Mouse (Mus musculus) heart, embryonic 10.5 days (tissue): ENCODE results near the gene Dad1. TPM values are rescaled to one million over a fixed set of nuclear protein-coding genes. Genes with fewer than 3 reads are reported as not detected.
A peak's percentile ranks its signal among the peaks of the same experiment; 100 is the strongest.

Experiments
- DNase-seq: peaks from one replicate; pipeline ENCODE4 v3.0.0-alpha.2; 2017; ENCODE audit warnings: low spot score
- H3K27ac ChIP-seq: fragments of 300-500 bp; sonication (generic); 2 replicates; pipeline ENCODE4 v1.5.1; 2016; ENCODE audit warnings: mild to moderate bottlenecking
- H3K27me3 ChIP-seq: fragments of 300-500 bp; sonication (generic); 2 replicates; pipeline ENCODE4 v1.6.1; 2016; ENCODE audit warnings: mild to moderate bottlenecking; ENCODE audit not compliant: poor library complexity, insufficient read depth, severe bottlenecking
- H3K36me3 ChIP-seq: fragments of 300-500 bp; sonication (generic); 2 replicates; pipeline ENCODE4 v1.6.1; 2016; ENCODE audit warnings: mild to moderate bottlenecking, moderate library complexity
- H3K4me1 ChIP-seq: fragments of 300-500 bp; sonication (generic); 2 replicates; pipeline ENCODE4 v1.6.1; 2016; ENCODE audit warnings: mild to moderate bottlenecking
- H3K4me3 ChIP-seq: fragments of 300-500 bp; sonication (generic); 2 replicates; pipeline ENCODE4 v1.5.1; 2016; ENCODE audit warnings: mild to moderate bottlenecking, moderate library complexity
- H3K9me3 ChIP-seq: fragments of 300-500 bp; sonication (generic); 2 replicates; pipeline ENCODE4 v1.6.1; 2016; ENCODE audit warnings: mild to moderate bottlenecking, moderate library complexity
- WGBS: fragments of 180-500 bp; shearing (Covaris S2); methylation state at CpG from one replicate; pipeline ENCODE4 v1.1.7; 2016; 5-methylcytosine and 5-hydroxymethylcytosine counted together
- polyA plus RNA-seq: library from polyadenylated mRNA; unstranded; fragments of >200 nt; fragmentation: Nextera tagmentation; extraction: Ambion mirVana; gene quantifications from 2 replicates; pipeline ENCODE4 v1.2.1, GENCODE M21; 2016

The Dad1 gene
- 298 and 356 TPM in 2 replicates for polyA plus RNA-seq

DNA sequence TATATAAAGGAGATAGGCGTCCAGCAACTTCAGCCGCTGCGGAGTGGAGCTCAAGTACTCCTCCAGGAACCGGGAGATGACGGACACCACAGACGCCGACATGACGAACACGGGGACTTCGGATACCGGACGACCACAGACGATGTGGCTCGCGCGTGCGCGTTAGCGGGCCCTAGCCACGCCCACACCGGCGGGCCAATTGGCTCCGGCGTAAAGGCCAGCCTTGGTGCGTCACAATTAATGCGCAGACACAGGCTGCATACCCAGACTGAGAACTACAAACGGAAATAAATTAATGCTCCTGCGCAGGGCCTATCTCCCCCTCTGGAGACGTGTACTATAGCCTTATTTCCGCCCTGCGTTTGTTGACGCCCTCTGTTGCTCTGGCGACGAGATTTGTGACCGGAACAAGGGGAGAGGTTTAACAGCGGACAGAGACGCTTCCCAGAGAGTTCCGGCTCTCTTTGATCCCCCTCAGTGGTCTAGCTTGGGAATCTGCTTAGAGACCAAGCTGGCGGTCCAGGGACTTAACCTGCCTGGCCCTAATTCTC, at the start of gene Dad1, which contains the start of gene Abhd4:
Dad1 (minus strand) TSS at position 364 of the 551 bp plus-strand sequence.
Abhd4 (plus strand) TSS at position 448 of the 551 bp plus-strand sequence.
- Histone ChIP-seq H3K27me3 (no peaks in the 10 kb centered on the region), H3K9me3 (no peaks in the 10 kb centered on the region), H3K27ac (peak within 1 kb of the TSS; percentile 87), H3K4me1 (peaks cover 46% of the 10 kb centered on the region), H3K4me3 (peak within 1 kb of the TSS; percentile 73), H3K36me3 (peaks cover 8% of the 10 kb centered on the region)
- peak; percentile 99 for DNase-seq
- 0% methylated on average over 39 of the region's 39 CpGs for WGBS

DNA sequence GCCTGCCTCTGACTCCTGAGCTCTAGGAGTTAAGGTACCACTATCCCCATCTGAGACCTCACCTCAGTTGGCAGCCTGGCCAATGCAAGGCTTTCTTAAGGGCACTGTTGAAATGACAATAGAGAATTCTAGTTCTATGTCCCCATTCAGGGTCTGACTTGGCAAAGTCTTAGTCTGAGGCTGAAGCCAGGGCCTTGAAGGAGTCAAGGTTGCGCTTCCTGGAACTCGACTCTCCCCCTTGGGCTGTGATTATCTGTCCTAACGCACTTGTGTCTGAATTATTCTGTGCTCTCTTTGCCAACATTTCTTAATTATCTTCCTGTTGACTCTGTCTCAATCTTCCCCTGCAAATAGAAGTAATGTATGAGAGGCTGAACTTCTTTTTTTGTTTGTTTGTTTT, 46.8 kb upstream of the Dad1 start:
- no peaks in the 10 kb centered on the region for H3K9me3 ChIP-seq
- no peak for DNase-seq
- 83% methylated on average over 3 of the region's 3 CpGs for WGBS
- H3K27me3 ChIP-seq, result no peaks in the 10 kb centered on the region
- H3K36me3 ChIP-seq, result no peaks in the 10 kb centered on the region
- H3K4me3 ChIP-seq, result no peak overlapping the region
- H3K4me1 ChIP-seq, result no peaks in the 10 kb centered on the region
- H3K27ac ChIP-seq, result no peak overlapping the region

DNA sequence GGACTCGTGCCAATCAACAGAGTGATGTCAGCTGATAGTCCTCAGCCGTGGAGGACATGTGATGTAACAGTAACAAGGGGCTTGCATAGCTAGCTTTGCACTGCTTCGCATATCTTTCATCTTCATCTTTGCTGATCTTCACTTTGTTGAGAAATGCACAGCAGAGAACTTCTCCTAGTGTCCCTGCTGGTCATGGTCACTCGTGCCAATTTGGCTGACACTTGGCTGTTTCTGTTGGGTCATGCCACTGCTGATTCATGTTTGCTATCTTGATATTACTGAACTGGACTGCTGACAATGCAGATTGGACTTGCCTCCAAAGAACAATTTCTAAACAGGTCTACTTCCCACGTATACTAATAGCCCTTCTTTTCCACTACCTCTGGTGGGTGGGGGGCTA, 46.2 kb upstream of the Dad1 start:
- no peaks in the 10 kb centered on the region for H3K36me3 ChIP-seq
- H3K27me3 ChIP-seq, result no peaks in the 10 kb centered on the region
- H3K4me1 ChIP-seq, result no peaks in the 10 kb centered on the region
- no peak overlapping the region for H3K4me3 ChIP-seq
- WGBS, result 75% methylated on average over 5 of the region's 5 CpGs
- no peaks in the 10 kb centered on the region for H3K9me3 ChIP-seq
- DNase-seq, result no peak
- no peak overlapping the region for H3K27ac ChIP-seq

DNA sequence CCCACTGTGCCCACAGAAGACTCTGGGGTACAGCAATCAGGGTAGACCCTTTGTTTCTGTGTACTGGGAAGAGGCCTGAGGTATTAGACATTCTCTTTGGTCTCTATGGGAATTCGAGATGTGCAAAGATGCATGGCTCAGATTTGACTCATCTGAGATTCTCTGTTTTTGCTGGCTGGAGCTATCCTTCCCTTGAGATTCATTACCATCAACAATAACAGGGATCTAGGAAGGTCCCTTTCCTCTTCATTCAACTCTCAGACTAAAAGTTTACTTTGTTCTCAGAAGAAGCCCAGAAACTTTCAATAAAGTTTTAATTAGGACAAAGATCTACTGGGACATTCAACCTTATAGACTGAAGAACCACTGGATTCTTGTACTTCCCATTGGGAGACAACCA, 30.9 kb upstream of the Dad1 start, which contains the start of gene Olfr49:
Olfr49 (minus strand) TSS at position 101 of the 400 bp plus-strand sequence.
- Histone ChIP-seq H3K4me1 (no peaks in the 10 kb centered on the region), H3K9me3 (no peaks in the 10 kb centered on the region), H3K27me3 (no peaks in the 10 kb centered on the region), H3K4me3 (no peak within 1 kb of the TSS), H3K36me3 (no peaks in the 10 kb centered on the region), H3K27ac (no peak within 1 kb of the TSS)
- DNase-seq, result no peak
- WGBS, result 83% methylated on average over 1 of the region's 1 CpGs

DNA sequence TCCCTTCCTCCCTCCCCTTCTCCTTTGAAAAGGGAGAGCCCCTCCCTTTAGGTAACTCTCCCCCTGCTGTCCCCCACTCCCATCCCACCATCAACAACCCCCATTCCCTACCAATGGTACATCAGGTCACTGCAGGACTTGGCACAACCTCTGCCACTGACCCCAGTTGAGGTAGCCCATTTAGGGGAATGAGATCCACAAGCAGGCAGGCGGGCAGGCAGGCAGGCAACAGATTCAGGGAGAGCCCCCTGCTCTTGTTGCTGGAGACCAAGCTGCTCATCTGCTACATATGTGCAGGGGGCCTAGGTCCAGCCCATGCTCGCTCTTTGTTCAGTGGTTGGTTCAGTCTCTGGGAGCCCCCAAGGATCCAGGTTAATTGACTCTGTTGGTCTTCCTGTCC, 22.5 kb upstream of the Dad1 start:
- Histone ChIP-seq H3K4me3 (no peak overlapping the region), H3K4me1 (no peaks in the 10 kb centered on the region), H3K36me3 (no peaks in the 10 kb centered on the region), H3K27me3 (no peaks in the 10 kb centered on the region), H3K9me3 (no peaks in the 10 kb centered on the region), H3K27ac (no peak overlapping the region)
- WGBS, result 79% methylated on average over 2 of the region's 2 CpGs
- no peak for DNase-seq

DNA sequence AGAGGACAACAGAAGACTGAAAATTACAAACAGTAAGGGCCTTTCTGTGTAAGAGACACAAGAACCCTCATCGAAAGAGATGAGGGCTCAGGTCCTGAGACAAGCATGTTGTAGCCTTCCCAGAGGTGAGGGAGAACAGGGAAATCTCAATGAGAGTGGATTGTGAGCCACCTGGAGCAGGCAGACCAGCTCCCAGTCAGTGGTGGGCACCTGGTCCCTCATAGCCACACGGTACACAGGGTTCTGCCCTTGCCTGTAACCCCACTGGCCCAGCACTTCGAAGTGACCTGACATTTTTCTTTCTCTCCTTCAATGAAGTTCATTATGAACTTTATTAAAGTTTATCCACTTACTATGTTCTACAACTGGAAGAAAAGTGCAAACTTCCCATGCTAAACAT, 18.8 kb upstream of the Dad1 start:
- Histone ChIP-seq H3K9me3 (no peaks in the 10 kb centered on the region), H3K36me3 (peaks cover 16% of the 10 kb centered on the region), H3K4me1 (no peaks in the 10 kb centered on the region), H3K27ac (no peak overlapping the region), H3K4me3 (no peak overlapping the region), H3K27me3 (no peaks in the 10 kb centered on the region)
- peak; percentile 69 for DNase-seq
- 76% methylated on average over 3 of the region's 3 CpGs for WGBS

DNA sequence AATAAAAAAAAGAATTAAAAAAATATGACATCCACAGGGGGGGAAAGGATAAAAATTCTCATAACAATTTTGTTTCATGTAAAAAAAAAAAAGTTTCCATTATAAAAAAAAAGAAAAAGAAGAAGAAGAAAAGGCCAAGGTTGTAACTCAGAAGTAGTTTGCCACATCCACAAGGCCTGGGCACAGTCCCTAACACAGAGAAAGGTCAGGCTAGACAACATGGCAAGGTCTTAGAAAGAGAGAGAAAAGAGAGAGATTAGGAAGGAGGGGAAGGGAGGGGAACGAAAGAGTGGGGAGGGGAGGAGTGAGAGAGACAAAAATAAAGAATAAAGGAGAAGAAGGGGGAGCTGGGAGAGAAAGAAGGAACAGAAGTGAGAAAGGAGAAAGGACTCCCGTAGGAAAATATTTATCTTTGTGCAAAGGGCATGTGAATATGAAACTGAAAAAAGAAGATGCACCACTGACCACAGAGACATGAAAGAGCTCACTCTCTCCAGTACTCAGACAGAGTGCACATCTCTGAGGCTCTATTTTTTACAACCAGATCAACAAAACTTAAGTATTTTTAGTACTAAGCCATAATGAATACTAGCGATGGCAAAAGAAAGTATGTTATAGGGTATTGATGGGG, 18.2 kb upstream of the Dad1 start:
- Histone ChIP-seq H3K4me3 (no peak overlapping the region), H3K9me3 (no peaks in the 10 kb centered on the region), H3K4me1 (no peaks in the 10 kb centered on the region), H3K36me3 (peaks cover 22% of the 10 kb centered on the region), H3K27me3 (no peaks in the 10 kb centered on the region), H3K27ac (no peak overlapping the region)
- no peak for DNase-seq
- 73% methylated on average over 3 of the region's 3 CpGs for WGBS

DNA sequence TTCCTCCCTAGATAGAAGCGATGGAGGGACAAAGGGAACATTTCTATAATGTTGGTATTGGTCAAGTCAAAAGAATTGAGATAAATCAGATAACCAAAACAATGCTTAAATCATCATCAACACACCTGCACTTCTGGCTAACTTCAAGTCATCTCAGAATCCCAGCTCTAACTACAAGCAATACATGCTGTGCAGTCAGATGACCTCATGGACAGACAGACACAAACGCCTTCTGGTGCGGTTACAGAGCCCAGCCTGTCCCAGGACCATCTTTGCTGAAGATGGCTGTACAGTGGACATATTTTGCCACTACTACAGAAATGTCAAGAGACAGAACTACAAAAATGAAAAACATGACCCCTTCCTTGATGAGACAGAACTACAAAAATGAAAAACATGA, 16.5 kb upstream of the Dad1 start:
- Histone ChIP-seq H3K27ac (no peak overlapping the region), H3K4me3 (no peak overlapping the region), H3K9me3 (no peaks in the 10 kb centered on the region), H3K36me3 (peaks cover 31% of the 10 kb centered on the region), H3K4me1 (peaks cover 4% of the 10 kb centered on the region), H3K27me3 (no peaks in the 10 kb centered on the region)
- peak; percentile 59 for DNase-seq
- 85% methylated on average over 3 of the region's 3 CpGs for WGBS

DNA sequence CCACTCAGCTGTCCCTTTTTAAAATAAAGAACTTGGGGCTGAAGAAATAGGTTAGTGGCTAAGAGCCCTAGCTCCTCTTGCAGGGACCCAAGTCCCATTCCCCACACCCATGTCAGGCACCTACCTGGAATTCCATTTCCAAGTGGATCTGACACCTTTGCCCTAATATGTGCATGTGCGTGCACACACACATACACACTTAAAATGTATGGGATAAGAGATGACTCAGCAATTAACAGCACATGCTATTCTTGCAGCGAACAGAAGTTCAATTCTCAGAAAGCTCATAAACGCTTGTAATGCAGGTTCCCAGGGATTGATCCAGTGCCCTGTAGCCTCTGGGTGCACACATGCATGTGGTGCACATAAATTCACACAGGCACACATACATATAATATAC, 15.7 kb upstream of the Dad1 start:
- Histone ChIP-seq H3K27me3 (no peaks in the 10 kb centered on the region), H3K4me1 (peaks cover 13% of the 10 kb centered on the region), H3K27ac (no peak overlapping the region), H3K36me3 (peaks cover 31% of the 10 kb centered on the region), H3K4me3 (no peak overlapping the region), H3K9me3 (no peaks in the 10 kb centered on the region)
- peak; percentile 56 for DNase-seq
- WGBS, result 95% methylated on average over 3 of the region's 3 CpGs

DNA sequence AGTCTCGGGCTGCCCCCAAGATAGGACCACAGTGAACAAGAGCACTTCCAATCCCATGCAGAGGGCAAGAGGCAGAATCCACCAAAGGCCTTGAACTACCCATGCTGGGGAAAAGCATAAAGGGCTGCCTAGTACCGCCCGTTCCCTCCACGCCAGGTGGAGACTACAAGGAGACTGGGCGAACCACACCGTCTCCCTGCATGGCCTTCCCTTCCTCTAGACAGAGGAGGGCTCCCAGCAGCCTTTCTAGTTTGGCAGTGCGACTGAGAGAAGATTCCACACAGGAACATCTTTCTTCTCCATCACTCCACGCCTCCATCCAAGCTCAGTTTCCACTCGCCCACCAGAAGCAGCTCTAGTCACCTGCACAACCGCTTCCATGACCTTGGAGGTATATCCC, 14.1 kb upstream of the Dad1 start:
- H3K4me1 ChIP-seq, result peaks cover 21% of the 10 kb centered on the region
- peaks cover 42% of the 10 kb centered on the region for H3K36me3 ChIP-seq
- H3K9me3 ChIP-seq, result no peaks in the 10 kb centered on the region
- no peaks in the 10 kb centered on the region for H3K27me3 ChIP-seq
- WGBS, result 92% methylated on average over 10 of the region's 10 CpGs
- H3K27ac ChIP-seq, result no peak overlapping the region
- DNase-seq, result peak; percentile 58
- no peak overlapping the region for H3K4me3 ChIP-seq

DNA sequence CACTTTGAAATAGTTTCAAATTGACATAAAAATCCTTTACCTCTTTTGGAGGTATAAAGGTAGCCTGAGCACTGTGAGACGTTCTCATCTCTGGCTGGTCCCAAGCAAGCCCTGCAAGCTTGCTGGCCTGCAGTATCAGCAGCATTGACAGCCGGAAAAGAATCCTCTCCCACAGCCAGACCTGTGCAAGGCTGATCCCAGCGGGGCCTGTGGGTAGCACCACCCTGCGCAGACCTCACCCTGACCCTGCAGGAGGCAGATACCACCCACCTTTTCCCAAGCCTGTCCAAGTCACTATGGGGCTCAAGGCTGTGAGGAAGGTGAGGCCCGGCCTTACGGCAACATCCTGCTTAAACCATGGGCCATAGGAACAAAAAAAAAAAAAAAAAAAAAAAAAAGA, 12.0 kb upstream of the Dad1 start:
- H3K36me3 ChIP-seq, result peaks cover 49% of the 10 kb centered on the region
- H3K9me3 ChIP-seq, result no peaks in the 10 kb centered on the region
- WGBS, result 73% methylated on average over 6 of the region's 6 CpGs
- no peak overlapping the region for H3K4me3 ChIP-seq
- DNase-seq, result no peak
- H3K27ac ChIP-seq, result no peak overlapping the region
- H3K4me1 ChIP-seq, result peaks cover 25% of the 10 kb centered on the region
- no peaks in the 10 kb centered on the region for H3K27me3 ChIP-seq

DNA sequence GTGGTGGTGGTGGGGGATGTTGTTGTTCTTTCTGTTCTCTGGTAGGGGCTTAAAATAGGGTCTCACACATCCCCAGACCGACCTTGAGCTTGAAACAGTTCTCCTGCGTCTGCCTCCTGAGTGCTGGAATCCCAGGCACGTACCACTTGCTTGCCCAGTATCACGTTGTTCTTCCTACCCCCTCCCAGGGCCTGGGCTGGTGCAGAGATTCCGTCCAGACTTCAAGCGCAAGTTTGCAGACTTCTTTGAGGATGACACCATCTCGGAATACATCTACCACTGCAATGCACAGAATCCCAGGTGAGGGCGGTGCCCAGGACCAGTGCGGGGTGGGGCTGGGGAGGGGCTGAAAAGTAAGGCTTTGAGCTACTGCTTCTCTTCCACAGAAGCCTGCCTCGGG, 11.2 kb upstream of the Dad1 start:
- H3K9me3 ChIP-seq, result no peaks in the 10 kb centered on the region
- 42% methylated on average over 10 of the region's 10 CpGs for WGBS
- no peaks in the 10 kb centered on the region for H3K27me3 ChIP-seq
- H3K4me3 ChIP-seq, result no peak overlapping the region; the same call in 1 of the 2 replicates
- H3K4me1 ChIP-seq, result peaks cover 32% of the 10 kb centered on the region
- peak overlapping the region; percentile 76 for H3K27ac ChIP-seq
- no peak for DNase-seq
- peaks cover 49% of the 10 kb centered on the region for H3K36me3 ChIP-seq

DNA sequence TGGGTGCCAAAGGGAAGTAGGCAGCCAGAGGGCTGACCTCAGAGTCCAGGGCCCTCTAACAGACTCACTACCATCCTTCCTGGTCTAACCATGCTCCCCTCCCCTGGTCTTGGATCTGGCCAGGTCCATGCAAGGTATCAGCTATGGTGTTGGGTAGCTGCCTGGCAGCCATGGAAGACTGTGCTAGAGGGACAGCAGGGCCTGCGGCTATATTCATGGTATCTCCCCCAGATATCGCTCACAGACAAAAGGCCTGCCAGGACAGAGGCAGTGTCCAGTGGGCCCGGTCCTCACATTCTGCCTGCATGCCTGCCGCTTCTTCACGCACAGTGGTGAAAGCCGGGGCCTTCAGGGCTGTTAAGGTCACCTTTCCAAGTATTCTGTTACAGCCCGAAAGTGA, 10.3 kb upstream of the Dad1 start:
- peaks cover 39% of the 10 kb centered on the region for H3K4me1 ChIP-seq
- no peak for DNase-seq
- no peak overlapping the region for H3K4me3 ChIP-seq
- H3K36me3 ChIP-seq, result peaks cover 47% of the 10 kb centered on the region
- WGBS, result 69% methylated on average over 7 of the region's 7 CpGs
- H3K27ac ChIP-seq, result peak overlapping the region; percentile 76; the same call in 1 of the 2 replicates
- no peaks in the 10 kb centered on the region for H3K27me3 ChIP-seq
- H3K9me3 ChIP-seq, result no peaks in the 10 kb centered on the region
